Mouse (Mus musculus): ENCODE results near the gene Gm11213. TPM values are rescaled to one million over a fixed set of nuclear protein-coding genes. Genes with fewer than 3 reads are reported as not detected.

The Gm11213 gene
- total and polyA plus RNA-seq, 3 experiments: not detected

GRCm38 (mm10) chr4:63595259-63595658 is 9.8 kb downstream of the Gm11213 start:
- H3K4me2 ChIP-seq (ENCODE audit: insufficient read depth, low read depth, poor library complexity, severe bottlenecking): no peak overlapping the region
- no peak for DNase-seq (ENCODE audit: extremely low read depth)
- no peaks in the 10 kb centered on the region for H3K27me3 ChIP-seq (replicated peaks)

GRCm38 (mm10) chr4:63594459-63595110 is 10.5 kb downstream of the Gm11213 start:
- Histone ChIP-seq H3K79me2 (replicated peaks; ENCODE audit: control insufficient read depth, extremely low read depth, insufficient read depth, poor library complexity, severe bottlenecking) (no peaks in the 10 kb centered on the region), H3K9me3 (replicated peaks; ENCODE audit: low read length) (peaks cover 3% of the 10 kb centered on the region), H3K9ac (ENCODE audit: insufficient read depth, low read depth) (no peak overlapping the region), H3K27me3 (replicated peaks) (no peaks in the 10 kb centered on the region), H3K36me3 (replicated peaks in 1 of 2; ENCODE audit: control insufficient read depth in 1 of 2, insufficient read depth in 1 of 2, low read length in 1 of 2) (no peaks in the 10 kb centered on the region), H3K27ac (ENCODE audit: insufficient read depth, low read depth) (no peak overlapping the region), H3K4me2 (ENCODE audit: insufficient read depth, low read depth, poor library complexity, severe bottlenecking) (no peak overlapping the region), H3K4me3 (replicated peaks in 1 of 3; ENCODE audit: low read depth in 2 of 3, low read length in 2 of 3, poor library complexity in 1 of 3) (no peak overlapping the region), H3K4me1 (ENCODE audit: control insufficient read depth in 1 of 2, insufficient read depth in 2 of 2) (peaks cover 5 to 36% of the 10 kb centered on the region in 2 experiments; a peak in 3 of 4 replicates)
- dilution Hi-C loops (cut with MboI; ENCODE audit: extremely low pct_ligation_motif_present, extremely low pct_unique_long_range_greater_than_20kb, low sequenced_read_pairs) (no loop called here), in situ Hi-C loops (cut with MboI; ENCODE audit: low pct_ligation_motif_present, low pct_unique_long_range_greater_than_20kb, low sequenced_read_pairs) (no loop called here)
- no peak for DNase-seq (ENCODE audit: extremely low read depth)
- TF ChIP-seq E2F4 (IDR thresholded peaks at IDR 0.05; ENCODE audit: insufficient replicate concordance, low read depth, low read length) (no peak), MAZ (IDR thresholded peaks at IDR 0.05; ENCODE audit: low read depth, low read length) (no peak), IRF4 (IDR thresholded peaks at IDR 0.05; ENCODE audit: low read depth, low read length) (no peak), HCFC1 (IDR thresholded peaks at IDR 0.05; ENCODE audit: low read depth, low read length) (no peak), KAT2A (IDR thresholded peaks at IDR 0.05; ENCODE audit: insufficient replicate concordance, low read length) (no peak), JUND (conservative IDR thresholded peaks at IDR 0.05; ENCODE audit: low read depth, low read length) (no peak), UBTF (IDR thresholded peaks at IDR 0.05; ENCODE audit: low read depth, low read length) (no peak), JUN (IDR thresholded peaks at IDR 0.05; ENCODE audit: insufficient read depth, low read depth, low read length) (no peak), CTCF (conservative IDR thresholded peaks at IDR 0.05 in 1 of 2, IDR thresholded peaks at IDR 0.05 in 1 of 2; ENCODE audit: low read depth in 2 of 2, low read length in 2 of 2) (no peak), EP300 (IDR thresholded peaks at IDR 0.05; ENCODE audit: low read length) (no peak), MEF2A (IDR thresholded peaks at IDR 0.05; ENCODE audit: borderline replicate concordance, low read depth, low read length) (no peak), POLR2A (IDR thresholded peaks at IDR 0.05; ENCODE audit: low read depth, low read length) (no peak), MXI1 (IDR thresholded peaks at IDR 0.05; ENCODE audit: low read depth, low read length) (no peak), MAX (IDR thresholded peaks at IDR 0.05; ENCODE audit: low read length) (no peak)

More at GRCm38 (mm10) chr4:63595259-63595658, 9.8 kb downstream of the Gm11213 start:
- no peaks in the 10 kb centered on the region for H3K79me2 ChIP-seq (replicated peaks; ENCODE audit: control insufficient read depth, extremely low read depth, insufficient read depth, poor library complexity, severe bottlenecking)
- H3K9me3 ChIP-seq (replicated peaks; ENCODE audit: low read length): peaks cover 3% of the 10 kb centered on the region
- dilution Hi-C loops (cut with MboI; ENCODE audit: extremely low pct_ligation_motif_present, extremely low pct_unique_long_range_greater_than_20kb, low sequenced_read_pairs) (no loop called here), in situ Hi-C loops (cut with MboI; ENCODE audit: low pct_ligation_motif_present, low pct_unique_long_range_greater_than_20kb, low sequenced_read_pairs) (no loop called here)
- no peak overlapping the region for H3K4me3 ChIP-seq (replicated peaks in 1 of 3; ENCODE audit: low read depth in 2 of 3, low read length in 2 of 3, poor library complexity in 1 of 3)
- H3K4me1 ChIP-seq (ENCODE audit: control insufficient read depth in 1 of 2, insufficient read depth in 2 of 2): peaks cover 5 to 31% of the 10 kb centered on the region in 2 experiments; a peak in 3 of 4 replicates
- H3K36me3 ChIP-seq (replicated peaks in 1 of 2; ENCODE audit: control insufficient read depth in 1 of 2, insufficient read depth in 1 of 2, low read length in 1 of 2): no peaks in the 10 kb centered on the region
- TF ChIP-seq PAX5 (IDR thresholded peaks at IDR 0.05; ENCODE audit: low read length) (no peak), USF2 (conservative IDR thresholded peaks at IDR 0.05; ENCODE audit: low read depth, low read length) (no peak), RAD21 (IDR thresholded peaks at IDR 0.05; ENCODE audit: low read depth, low read length) (no peak), MEF2A (IDR thresholded peaks at IDR 0.05; ENCODE audit: borderline replicate concordance, low read depth, low read length) (no peak), JUN (IDR thresholded peaks at IDR 0.05; ENCODE audit: insufficient read depth, low read depth, low read length) (no peak), E2F4 (IDR thresholded peaks at IDR 0.05; ENCODE audit: insufficient replicate concordance, low read depth, low read length) (no peak), ZNF384 (IDR thresholded peaks at IDR 0.05; ENCODE audit: low read depth, low read length) (no peak), ZKSCAN1 (IDR thresholded peaks at IDR 0.05; ENCODE audit: borderline replicate concordance, low read depth, low read length) (no peak), TBP (conservative IDR thresholded peaks at IDR 0.05; ENCODE audit: low read depth, low read length) (no peak)
- H3K27ac ChIP-seq (ENCODE audit: insufficient read depth, low read depth): no peak overlapping the region
- H3K9ac ChIP-seq (ENCODE audit: insufficient read depth, low read depth): no peak overlapping the region
